Mouse (Mus musculus) hindbrain, embryonic 12.5 days (tissue): ENCODE results near the gene Dock10. TPM values are rescaled to one million over a fixed set of nuclear protein-coding genes. Genes with fewer than 3 reads are reported as not detected.
A peak's percentile ranks its signal among the peaks of the same experiment; 100 is the strongest.

Experiments used
- ATAC-seq: fragments of 200-750 bp; cut with Nextera tagmentation; 2 replicates; pipeline ENCODE4 v1.8.0; 2017; ENCODE audit warnings: moderate TSS enrichment; ENCODE audit not compliant: low FRiP score
- H3K27ac ChIP-seq: fragments of 300-500 bp; sonication (generic); 2 replicates; pipeline ENCODE4 v1.5.1; 2016; ENCODE audit warnings: mild to moderate bottlenecking
- H3K27me3 ChIP-seq: fragments of 300-500 bp; sonication (generic); 2 replicates; pipeline ENCODE4 v1.6.1; 2016; ENCODE audit warnings: mild to moderate bottlenecking
- H3K36me3 ChIP-seq: fragments of 300-500 bp; sonication (generic); 2 replicates; pipeline ENCODE4 v1.6.1; 2016; ENCODE audit warnings: mild to moderate bottlenecking
- H3K4me1 ChIP-seq: fragments of 300-500 bp; sonication (generic); 2 replicates; pipeline ENCODE4 v1.6.1; 2016
- H3K4me2 ChIP-seq: fragments of 300-500 bp; sonication (generic); replicated peaks from 2 replicates; pipeline ENCODE4 v1.6.1; 2016; ENCODE audit warnings: mild to moderate bottlenecking
- H3K4me3 ChIP-seq: fragments of 300-500 bp; sonication (generic); 2 replicates; pipeline ENCODE4 v1.5.1; 2016; ENCODE audit warnings: mild to moderate bottlenecking
- H3K9ac ChIP-seq: fragments of 300-500 bp; sonication (generic); 2 replicates; pipeline ENCODE4 v1.6.1; 2016; ENCODE audit warnings: mild to moderate bottlenecking, moderate library complexity
- H3K9me3 ChIP-seq: fragments of 300-500 bp; sonication (generic); replicated peaks from 2 replicates; pipeline ENCODE4 v1.6.1; 2016; ENCODE audit warnings: mild to moderate bottlenecking
- WGBS: fragments of 180-500 bp; shearing (Covaris S2); methylation state at CpG from one replicate; pipeline ENCODE4 v1.1.7; 2016; 5-methylcytosine and 5-hydroxymethylcytosine counted together
- polyA plus RNA-seq: library from polyadenylated mRNA; unstranded; fragments of >200 nt; fragmentation: Nextera tagmentation; extraction: Ambion mirVana; gene quantifications from 2 replicates; pipeline ENCODE4 v1.2.1, GENCODE M21; 2016

Dock10 gene
- polyA plus RNA-seq, 1 experiment from 2014 or later = 5.4 TPM

GRCm38 (mm10) chr1:80619100-80619499, 139.2 kb downstream of the Dock10 start:
- Histone ChIP-seq H3K9ac (no peak overlapping the region), H3K27me3 (no peaks in the 10 kb centered on the region), H3K27ac (no peak overlapping the region), H3K4me3 (no peak overlapping the region), H3K9me3 (no peaks in the 10 kb centered on the region), H3K36me3 (no peaks in the 10 kb centered on the region), H3K4me1 (no peaks in the 10 kb centered on the region), H3K4me2 (no peak overlapping the region)
- no peak for ATAC-seq
- 74% methylated on average over 2 of the region's 2 CpGs for WGBS

DNA sequence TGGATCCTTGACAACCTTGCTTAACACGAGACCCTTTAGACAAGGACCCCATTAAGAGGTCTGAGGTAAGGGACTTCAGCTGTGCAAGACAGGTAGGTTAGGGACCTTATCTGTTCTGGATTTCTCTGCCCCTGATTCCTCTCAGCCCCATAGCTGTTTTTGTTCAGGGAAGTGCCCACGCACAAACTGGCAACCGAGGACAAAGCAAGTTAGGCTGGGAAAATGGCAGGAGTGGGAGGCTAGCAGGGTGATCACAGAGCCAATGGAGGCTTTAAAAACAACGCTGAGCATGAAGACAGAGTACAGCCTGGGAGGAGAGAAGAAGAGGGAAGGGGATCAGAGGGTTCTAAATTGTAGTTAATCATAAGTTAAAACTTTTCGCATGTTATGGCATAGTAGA, 141.7 kb downstream of the Dock10 start:
- no peaks in the 10 kb centered on the region for H3K9me3 ChIP-seq
- ATAC-seq = no peak
- H3K4me3 ChIP-seq = no peak overlapping the region
- H3K9ac ChIP-seq = no peak overlapping the region
- no peaks in the 10 kb centered on the region for H3K27me3 ChIP-seq
- no peaks in the 10 kb centered on the region for H3K4me1 ChIP-seq
- no peak overlapping the region for H3K27ac ChIP-seq
- no peaks in the 10 kb centered on the region for H3K36me3 ChIP-seq
- WGBS = 85% methylated on average over 5 of the region's 5 CpGs
- H3K4me2 ChIP-seq = no peak overlapping the region

DNA sequence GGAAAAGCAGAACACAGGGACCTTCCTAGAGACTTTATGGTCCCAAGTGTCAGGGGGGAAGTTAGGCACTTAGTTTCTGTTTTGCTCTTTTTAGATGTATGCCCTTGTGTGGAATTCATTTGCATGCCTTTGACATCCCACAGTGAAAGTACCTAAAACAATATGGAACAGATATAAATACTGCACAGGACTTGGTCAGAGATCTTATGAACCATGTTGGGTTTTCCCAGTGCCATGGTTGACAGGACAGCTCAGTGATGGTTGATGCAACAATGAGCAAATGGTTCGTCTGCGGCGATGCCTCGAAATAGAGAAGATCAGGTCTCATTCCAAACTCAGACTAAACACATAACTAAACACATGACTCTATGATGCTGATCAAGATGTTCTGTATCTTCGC, 143.6 kb downstream of the Dock10 start:
- 96% methylated on average over 5 of the region's 5 CpGs for WGBS

GRCm38 (mm10) chr1:80613395-80614011, 144.8 kb downstream of the Dock10 start:
- Histone ChIP-seq H3K9ac (no peak overlapping the region), H3K27ac (no peak overlapping the region), H3K4me2 (no peak overlapping the region), H3K4me3 (no peak overlapping the region), H3K9me3 (no peaks in the 10 kb centered on the region), H3K36me3 (no peaks in the 10 kb centered on the region), H3K27me3 (no peaks in the 10 kb centered on the region), H3K4me1 (no peaks in the 10 kb centered on the region)
- WGBS = 84% methylated on average over 4 of the region's 4 CpGs
- no peak for ATAC-seq

More for the DNA sequence above, 143.6 kb downstream of the Dock10 start:
- H3K27me3 ChIP-seq = no peaks in the 10 kb centered on the region
- H3K4me2 ChIP-seq = no peak overlapping the region
- no peaks in the 10 kb centered on the region for H3K4me1 ChIP-seq
- H3K9me3 ChIP-seq = no peaks in the 10 kb centered on the region
- no peak overlapping the region for H3K9ac ChIP-seq
- H3K27ac ChIP-seq = no peak overlapping the region
- H3K36me3 ChIP-seq = no peaks in the 10 kb centered on the region
- no peak overlapping the region for H3K4me3 ChIP-seq
- no peak for ATAC-seq

GRCm38 (mm10) chr1:80607546-80607945, 150.8 kb downstream of the Dock10 start:
- H3K9me3 ChIP-seq = no peaks in the 10 kb centered on the region
- H3K27ac ChIP-seq = no peak overlapping the region
- no peak for ATAC-seq
- H3K4me1 ChIP-seq = no peaks in the 10 kb centered on the region
- no peak overlapping the region for H3K4me3 ChIP-seq
- H3K4me2 ChIP-seq = no peak overlapping the region
- no peaks in the 10 kb centered on the region for H3K27me3 ChIP-seq
- WGBS = 67% methylated on average over 4 of the region's 4 CpGs
- H3K36me3 ChIP-seq = no peaks in the 10 kb centered on the region
- no peak overlapping the region for H3K9ac ChIP-seq

DNA sequence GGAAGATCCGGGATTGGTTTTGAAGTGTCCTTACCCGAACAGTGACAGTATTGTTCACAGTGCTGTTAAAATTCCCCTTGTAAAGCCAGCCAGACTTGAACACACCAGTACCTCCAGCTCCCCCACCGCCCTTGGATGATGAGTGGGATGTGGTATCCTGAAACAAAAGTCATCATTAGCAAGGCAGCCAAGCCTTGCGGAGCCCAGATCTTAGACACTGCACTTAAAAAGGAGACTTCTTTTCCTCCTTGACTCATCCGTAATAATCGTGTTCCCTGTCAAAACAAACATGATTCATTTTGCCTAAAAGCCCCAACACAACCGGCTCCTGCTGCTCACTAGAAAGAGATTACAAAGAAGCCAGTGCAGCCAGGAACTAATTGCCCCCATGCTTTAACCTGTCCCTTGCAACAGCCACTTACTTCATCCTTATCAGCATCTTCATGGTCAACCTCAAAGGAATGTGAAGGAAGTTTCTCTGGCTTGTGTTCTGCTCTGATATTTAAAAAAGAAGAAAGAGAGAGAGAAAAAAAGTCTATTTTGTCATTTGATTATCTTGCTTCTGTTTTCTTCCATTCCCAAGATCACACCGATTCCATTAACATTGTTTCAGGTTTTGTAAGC, 152.1 kb downstream of the Dock10 start:
- Histone ChIP-seq H3K36me3 (no peaks in the 10 kb centered on the region), H3K9me3 (no peaks in the 10 kb centered on the region), H3K9ac (no peak overlapping the region), H3K4me2 (no peak overlapping the region), H3K4me3 (no peak overlapping the region), H3K27me3 (no peaks in the 10 kb centered on the region), H3K27ac (no peak overlapping the region), H3K4me1 (no peaks in the 10 kb centered on the region)
- WGBS = 67% methylated on average over 8 of the region's 8 CpGs
- ATAC-seq = no peak

DNA sequence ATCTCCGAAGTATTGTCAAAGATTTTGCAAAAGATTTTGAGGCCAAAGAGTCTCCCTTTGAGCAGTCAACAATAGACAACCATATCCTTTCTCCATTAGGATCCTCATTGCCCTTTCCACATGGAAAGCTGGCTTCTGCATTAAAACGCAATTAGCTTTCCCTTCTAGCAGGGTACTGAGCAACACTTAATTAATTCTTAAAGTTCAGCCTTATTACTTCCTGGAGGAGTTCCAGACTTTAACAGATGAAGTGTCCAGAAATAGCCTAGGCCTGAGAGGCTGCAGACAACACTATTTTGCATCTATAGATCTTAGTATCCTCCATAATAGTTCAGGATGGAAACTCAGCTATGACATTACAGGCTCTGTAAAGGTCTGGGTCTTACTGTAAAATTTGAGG, 154.0 kb downstream of the Dock10 start:
- Histone ChIP-seq H3K27ac (no peak overlapping the region), H3K36me3 (no peaks in the 10 kb centered on the region), H3K9ac (no peak overlapping the region), H3K27me3 (no peaks in the 10 kb centered on the region), H3K9me3 (no peaks in the 10 kb centered on the region), H3K4me2 (no peak overlapping the region), H3K4me3 (no peak overlapping the region), H3K4me1 (no peaks in the 10 kb centered on the region)
- no peak for ATAC-seq
- WGBS = 84% methylated on average over 2 of the region's 2 CpGs

- H3K27me3 ChIP-seq = no peaks in the 10 kb centered on the region
- H3K4me1 ChIP-seq = no peaks in the 10 kb centered on the region
- no peak overlapping the region for H3K9ac ChIP-seq
- no peak overlapping the region for H3K27ac ChIP-seq
- no peak overlapping the region for H3K4me2 ChIP-seq
- ATAC-seq = no peak
- no peak overlapping the region for H3K4me3 ChIP-seq
- WGBS = 96% methylated on average over 2 of the region's 2 CpGs
- H3K36me3 ChIP-seq = no peaks in the 10 kb centered on the region
- H3K9me3 ChIP-seq = no peaks in the 10 kb centered on the region
These were observed 155.2 kb downstream of the Dock10 start for GRCm38 (mm10) chr1:80603081-80603480.

- H3K36me3 ChIP-seq = no peaks in the 10 kb centered on the region
- no peaks in the 10 kb centered on the region for H3K27me3 ChIP-seq
- no peaks in the 10 kb centered on the region for H3K9me3 ChIP-seq
- H3K4me3 ChIP-seq = no peak overlapping the region
- 84% methylated on average over 5 of the region's 5 CpGs for WGBS
- no peaks in the 10 kb centered on the region for H3K4me1 ChIP-seq
- H3K9ac ChIP-seq = no peak overlapping the region
- no peak overlapping the region for H3K4me2 ChIP-seq
- no peak overlapping the region for H3K27ac ChIP-seq
- ATAC-seq = no peak
These were observed 175.0 kb downstream of the Dock10 start for GRCm38 (mm10) chr1:80583281-80583680.

DNA sequence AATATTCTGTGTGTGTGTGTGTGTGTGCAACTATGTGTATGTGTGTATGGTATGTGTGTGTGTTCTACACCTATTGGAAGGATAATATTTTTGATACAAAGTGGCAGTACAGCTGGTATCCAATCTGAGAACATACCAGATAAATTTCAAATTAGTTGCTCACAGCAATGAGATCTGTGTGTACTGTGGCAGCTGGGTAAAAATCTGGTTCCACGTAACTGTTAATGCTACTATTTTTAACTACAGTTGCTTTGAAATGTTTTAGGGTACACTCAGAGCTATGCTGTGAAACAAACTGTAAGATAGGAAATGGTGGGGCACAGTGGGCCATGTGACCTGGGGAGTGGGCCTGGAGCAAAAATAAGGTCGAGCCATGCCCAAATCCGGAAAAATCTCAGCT, 176.1 kb downstream of the Dock10 start:
- H3K4me3 ChIP-seq = no peak overlapping the region
- H3K4me1 ChIP-seq = no peaks in the 10 kb centered on the region
- H3K4me2 ChIP-seq = no peak overlapping the region
- H3K27me3 ChIP-seq = no peaks in the 10 kb centered on the region
- H3K27ac ChIP-seq = no peak overlapping the region
- H3K9ac ChIP-seq = no peak overlapping the region
- no peaks in the 10 kb centered on the region for H3K9me3 ChIP-seq
- 92% methylated on average over 3 of the region's 3 CpGs for WGBS
- H3K36me3 ChIP-seq = no peaks in the 10 kb centered on the region
- ATAC-seq = no peak

GRCm38 (mm10) chr1:80576898-80577297, 181.4 kb downstream of the Dock10 start:
- ATAC-seq = no peak
- H3K4me3 ChIP-seq = no peak overlapping the region
- WGBS = 80% methylated on average over 2 of the region's 2 CpGs
- H3K27me3 ChIP-seq = no peaks in the 10 kb centered on the region
- no peaks in the 10 kb centered on the region for H3K9me3 ChIP-seq
- no peak overlapping the region for H3K9ac ChIP-seq
- no peak overlapping the region for H3K27ac ChIP-seq
- no peaks in the 10 kb centered on the region for H3K36me3 ChIP-seq
- no peak overlapping the region for H3K4me2 ChIP-seq
- no peaks in the 10 kb centered on the region for H3K4me1 ChIP-seq

DNA sequence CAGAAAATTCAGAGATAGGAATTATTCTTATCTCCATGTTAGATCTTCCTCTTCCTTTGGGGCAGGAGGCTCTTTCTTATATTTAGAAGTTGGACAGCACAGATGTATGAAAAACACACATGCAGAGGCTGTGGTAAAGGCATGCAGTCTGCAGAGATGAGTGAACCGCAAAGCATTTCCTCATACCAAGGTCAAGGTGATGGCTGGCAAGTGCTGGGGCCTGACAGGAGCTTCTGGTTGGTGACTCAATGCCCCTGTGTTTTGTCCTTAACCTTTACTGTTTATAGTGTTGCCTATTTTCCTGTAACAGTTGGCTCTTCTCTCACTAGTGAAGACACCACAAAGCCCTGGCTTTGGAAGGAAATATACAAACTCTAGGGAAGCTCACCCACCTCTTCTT, 201.9 kb downstream of the Dock10 start:
- Histone ChIP-seq H3K4me3 (no peak overlapping the region), H3K36me3 (no peaks in the 10 kb centered on the region), H3K9ac (no peak overlapping the region), H3K4me1 (no peaks in the 10 kb centered on the region), H3K9me3 (no peaks in the 10 kb centered on the region), H3K27ac (no peak overlapping the region), H3K4me2 (no peak overlapping the region), H3K27me3 (no peaks in the 10 kb centered on the region)
- WGBS = 95% methylated on average over 1 of the region's 1 CpGs
- no peak for ATAC-seq

DNA sequence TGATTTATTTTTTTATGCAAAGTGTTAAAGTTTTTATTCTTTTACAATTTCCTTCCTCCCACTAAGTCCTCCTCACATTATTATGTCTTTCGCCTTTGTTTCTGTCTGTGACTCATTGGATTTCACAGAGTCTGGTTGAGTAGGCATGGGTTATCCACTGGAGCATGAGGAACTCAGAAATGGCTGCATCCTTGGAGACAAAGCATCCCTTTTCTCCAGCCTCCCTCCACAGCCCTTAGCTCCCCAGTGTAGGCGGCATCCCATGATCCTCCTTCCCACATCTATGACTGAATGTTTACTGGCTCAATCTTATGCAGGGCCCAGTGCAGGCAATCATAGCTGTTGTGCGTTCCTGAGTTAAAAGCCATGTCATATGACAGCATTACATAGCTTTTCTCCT, 216.8 kb downstream of the Dock10 start:
- Histone ChIP-seq H3K27ac (no peak overlapping the region), H3K9me3 (no peaks in the 10 kb centered on the region), H3K4me3 (no peak overlapping the region), H3K4me1 (no peaks in the 10 kb centered on the region), H3K9ac (no peak overlapping the region), H3K36me3 (no peaks in the 10 kb centered on the region), H3K4me2 (no peak overlapping the region), H3K27me3 (no peaks in the 10 kb centered on the region)
- 0 out of 2 replicates have a peak, but pooled peaks have one; percentile 43 for ATAC-seq
- 84% methylated on average over 3 of the region's 3 CpGs for WGBS
